Comparison of ENCODE assay signal across 11 mouse cellular contexts in genomic region chr7:101472598-101473558, GRCm38 (mm10). TPM values are rescaled to one million over a fixed set of nuclear protein-coding genes. Genes with fewer than 3 reads are reported as not detected.
DNase-seq lines count a peak whose midpoint lies in the region; ATAC-seq and TF ChIP-seq lines count a peak whose summit lies in the region.
"Had no signal": no experiment of that assay in that cellular context is flagged by ENCODE, and none has a peak within 500 bp of the region (broad histone marks: within the 10 kb centered on the region; RNA-seq: fewer than 3 reads in every experiment).

No protein-coding gene starts in this region.

- TF ChIP-seq EP300 in lung, postnatal 0 days (IDR thresholded peaks at IDR 0.05) = no peak

- no peak overlapping the region for H3K9ac ChIP-seq in forebrain, embryonic 15.5 days (replicated peaks)
- H3K9ac ChIP-seq in forebrain, embryonic 13.5 days = no peak overlapping the region
- no peak overlapping the region for H3K9ac ChIP-seq in lung, postnatal 0 days (replicated peaks; ENCODE audit: low read depth)
- 0 out of 2 replicates have a peak overlapping the region, but pooled peaks have one; percentile 13 for H3K9ac ChIP-seq in intestine, embryonic 16.5 days (ENCODE audit: low read depth, low read length)
- H3K9ac ChIP-seq: forebrain, embryonic 12.5 days; liver, embryonic 15.5 days had no signal

- H3K4me2 ChIP-seq in forebrain, embryonic 15.5 days (replicated peaks) = no peak overlapping the region
- no peak overlapping the region for H3K4me2 ChIP-seq in forebrain, embryonic 13.5 days
- no peak overlapping the region for H3K4me2 ChIP-seq in lung, postnatal 0 days (replicated peaks; ENCODE audit: low read depth, low read length)
- H3K4me2 ChIP-seq in intestine, embryonic 16.5 days (ENCODE audit: low read depth, low read length) = no peak overlapping the region
- H3K4me2 ChIP-seq: forebrain, embryonic 12.5 days; liver, embryonic 15.5 days had no signal

- WGBS in forebrain, embryonic 15.5 days = 53% methylated on average over 10 of the region's 10 CpGs
- WGBS in forebrain, embryonic 13.5 days = 61% methylated on average over 10 of the region's 10 CpGs
- WGBS in lung, postnatal 0 days = 37% methylated on average over 10 of the region's 10 CpGs
- 39% methylated on average over 10 of the region's 10 CpGs for WGBS in intestine, embryonic 16.5 days

- peak; percentile 48 for DNase-seq in lung, postnatal 10 days
- no peak for DNase-seq in lung, postnatal 0 days (ENCODE audit: low spot score)
- DNase-seq in heart, adult 9 months (ENCODE audit: low spot score in 2 of 2) = peak; percentile 70 to 74
- no peak for DNase-seq in urinary bladder, adult 18-20 months (ENCODE audit: low spot score in 2 of 2)
- DNase-seq: right cerebral cortex, postnatal 25 days had no signal

- no peak for TF ChIP-seq CTCF in lung, postnatal 0 days (IDR thresholded peaks at IDR 0.05)

- no peaks in the 10 kb centered on the region for H3K9me3 ChIP-seq in forebrain, embryonic 15.5 days
- H3K9me3 ChIP-seq in forebrain, embryonic 13.5 days (replicated peaks) = no peaks in the 10 kb centered on the region
- H3K9me3 ChIP-seq in lung, postnatal 0 days (ENCODE audit: low read length) = no peaks in the 10 kb centered on the region
- no peaks in the 10 kb centered on the region for H3K9me3 ChIP-seq in intestine, embryonic 16.5 days (ENCODE audit: control insufficient read depth, low read length)
- H3K9me3 ChIP-seq: forebrain, embryonic 12.5 days; liver, embryonic 15.5 days had no signal

- peaks cover 13% of the 10 kb centered on the region for H3K4me1 ChIP-seq in forebrain, embryonic 15.5 days
- no peaks in the 10 kb centered on the region for H3K4me1 ChIP-seq in forebrain, embryonic 13.5 days
- H3K4me1 ChIP-seq in lung, postnatal 0 days (ENCODE audit: insufficient read depth, low read depth, low read length) = no peaks in the 10 kb centered on the region
- H3K4me1 ChIP-seq in intestine, embryonic 16.5 days (ENCODE audit: control insufficient read depth, insufficient read depth, low read length) = peaks cover 14% of the 10 kb centered on the region; the same call in 1 of the 2 replicates
- H3K4me1 ChIP-seq: forebrain, embryonic 12.5 days; liver, embryonic 15.5 days had no signal

- peak overlapping the region; percentile 54 for H3K27ac ChIP-seq in forebrain, embryonic 15.5 days (replicated peaks)
- no peak overlapping the region for H3K27ac ChIP-seq in forebrain, embryonic 13.5 days
- no peak overlapping the region for H3K27ac ChIP-seq in lung, postnatal 0 days (ENCODE audit: low read length)
- peak overlapping the region; percentile 34; the same call in 1 of the 2 replicates for H3K27ac ChIP-seq in intestine, embryonic 16.5 days (ENCODE audit: low read length)
- H3K27ac ChIP-seq: forebrain, embryonic 12.5 days; liver, embryonic 15.5 days had no signal

- H3K27me3 ChIP-seq in forebrain, embryonic 15.5 days = no peaks in the 10 kb centered on the region
- no peaks in the 10 kb centered on the region for H3K27me3 ChIP-seq in forebrain, embryonic 13.5 days
- H3K27me3 ChIP-seq in lung, postnatal 0 days (replicated peaks; ENCODE audit: insufficient read depth, low read length) = no peaks in the 10 kb centered on the region
- H3K27me3 ChIP-seq in intestine, embryonic 16.5 days (replicated peaks; ENCODE audit: control insufficient read depth, insufficient read depth, low read length) = no peaks in the 10 kb centered on the region
- H3K27me3 ChIP-seq: liver, embryonic 15.5 days had no signal

- H3K36me3 ChIP-seq in forebrain, embryonic 15.5 days = no peaks in the 10 kb centered on the region
- no peaks in the 10 kb centered on the region for H3K36me3 ChIP-seq in forebrain, embryonic 13.5 days (ENCODE audit: poor library complexity, severe bottlenecking)
- H3K36me3 ChIP-seq in lung, postnatal 0 days (ENCODE audit: insufficient read depth, low read length) = no peaks in the 10 kb centered on the region
- H3K36me3 ChIP-seq in intestine, embryonic 16.5 days (ENCODE audit: control insufficient read depth, insufficient read depth, low read length) = no peaks in the 10 kb centered on the region
- H3K36me3 ChIP-seq: forebrain, embryonic 12.5 days; liver, embryonic 15.5 days had no signal

- no peak for ATAC-seq in forebrain, embryonic 15.5 days (replicated peaks)
- ATAC-seq in forebrain, embryonic 13.5 days = no peak
- no peak for ATAC-seq in lung, postnatal 0 days
- no peak for ATAC-seq in intestine, embryonic 16.5 days
- no peak for ATAC-seq in megakaryocyte, adult 5-6 weeks (ENCODE audit: poor library complexity, severe bottlenecking)

- H3K4me3 ChIP-seq in forebrain, embryonic 15.5 days = no peak overlapping the region
- H3K4me3 ChIP-seq in forebrain, embryonic 13.5 days = no peak overlapping the region
- no peak overlapping the region for H3K4me3 ChIP-seq in lung, postnatal 0 days (ENCODE audit: low read depth, low read length)
- no peak overlapping the region for H3K4me3 ChIP-seq in intestine, embryonic 16.5 days (ENCODE audit: low read length)
- H3K4me3 ChIP-seq: forebrain, embryonic 12.5 days; liver, embryonic 15.5 days had no signal

RNA-seq across cellular contexts. Expression of gene Pde2a, which starts 51.4 kb away (rescaled TPM):
- polyA plus RNA-seq in forebrain, embryonic 15.5 days (2015; fragmentation: Nextera tagmentation; extraction: Ambion mirVana) = 42.5 and 46.4 TPM in 2 replicates
- 26.2 and 32.2 TPM in 2 replicates for polyA plus RNA-seq in forebrain, embryonic 13.5 days (2015; fragmentation: Nextera tagmentation; extraction: Ambion mirVana)
- 3.2 and 4.3 TPM in 2 replicates for polyA plus RNA-seq in lung, postnatal 0 days (2015; fragmentation: Nextera tagmentation; extraction: Ambion mirVana)
- polyA plus RNA-seq in intestine, embryonic 16.5 days (2015; fragmentation: Nextera tagmentation; extraction: Ambion mirVana) = 23.0 and 23.5 TPM in 2 replicates
- 35.4 and 37.5 TPM in 2 replicates for total RNA-seq in megakaryocyte, adult 5-6 weeks (2015)
- total RNA-seq in megakaryocyte, adult 5-6 weeks (2017) = 25.7 and 65.8 TPM in 2 replicates

Comparison
In these comparisons a context has a peak if more than half of its experiments do, and no peak if none do; other contexts are left out.
1. H3K27ac ChIP-seq: peak in forebrain, embryonic 15.5 days (single experiment) and intestine, embryonic 16.5 days (single experiment); none in forebrain, embryonic 13.5 days (single experiment) and lung, postnatal 0 days (single experiment).
2. DNase-seq: peak in lung, postnatal 10 days (single experiment) and heart, adult 9 months (2 of 2); none in lung, postnatal 0 days (single experiment) and urinary bladder, adult 18-20 months (0 of 2).